Mouse (Mus musculus): Measurements from ENCODE around the gene Msmp. TPM values are rescaled to one million over a fixed set of nuclear protein-coding genes. Genes with fewer than 3 reads are reported as not detected.

Msmp gene
- polyA plus RNA-seq (2015; fragmentation: Illumina TruSeq; extraction: RNeasy Lipid Tissue Mini Kit (QIAGEN cat#74804); ENCODE audit: low read depth, low replicate concordance) = not detected

DNA sequence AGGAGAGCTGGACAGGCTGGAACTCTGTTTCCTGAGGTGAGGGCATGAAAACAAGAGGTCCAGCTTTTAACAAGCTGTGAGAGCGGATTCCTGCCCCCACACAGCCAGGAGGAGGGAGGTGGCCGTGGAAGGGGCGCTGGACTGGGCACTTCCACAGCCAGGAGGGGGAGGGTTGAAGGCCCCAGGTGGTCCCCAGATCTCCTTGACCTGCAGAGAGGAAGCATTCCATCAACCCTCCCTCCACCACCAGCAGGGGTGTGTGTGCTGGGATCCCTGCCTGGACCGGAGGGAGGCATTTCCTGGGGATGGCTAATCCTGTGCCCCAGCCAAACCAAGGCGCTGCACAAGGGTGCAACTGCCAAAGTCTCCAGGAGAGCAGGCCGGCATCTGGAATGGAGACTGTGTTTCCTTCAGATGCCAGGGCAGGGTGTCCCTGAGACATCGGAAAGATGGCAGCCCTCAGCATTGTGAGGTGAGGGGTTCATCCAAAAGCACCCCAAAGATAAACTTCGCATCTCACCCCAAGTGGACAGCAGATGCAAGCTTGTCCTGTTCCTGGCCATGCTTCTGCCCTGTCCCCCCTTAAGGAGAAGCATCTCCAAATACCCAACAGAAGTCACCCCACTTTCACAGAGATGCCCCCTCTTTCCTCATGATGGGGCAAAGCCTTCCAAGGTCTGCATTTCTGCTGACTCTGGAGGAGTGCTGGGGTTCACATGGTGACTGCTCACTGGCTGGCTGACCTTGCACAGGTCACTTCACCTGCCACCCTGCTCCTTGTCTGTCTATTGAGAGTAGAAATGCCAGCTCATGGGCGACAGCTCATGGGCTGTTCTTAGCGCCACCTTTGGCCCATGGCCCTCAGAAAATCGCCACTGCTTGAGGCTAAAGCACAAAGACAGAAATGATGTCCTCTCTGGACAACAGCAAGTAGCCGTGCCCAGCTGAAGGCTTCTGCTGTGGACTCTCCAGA is at the start of gene Msmp:
Gene Msmp, minus strand, starts transcription at position 51 of the 973 bp plus-strand sequence.

DNA sequence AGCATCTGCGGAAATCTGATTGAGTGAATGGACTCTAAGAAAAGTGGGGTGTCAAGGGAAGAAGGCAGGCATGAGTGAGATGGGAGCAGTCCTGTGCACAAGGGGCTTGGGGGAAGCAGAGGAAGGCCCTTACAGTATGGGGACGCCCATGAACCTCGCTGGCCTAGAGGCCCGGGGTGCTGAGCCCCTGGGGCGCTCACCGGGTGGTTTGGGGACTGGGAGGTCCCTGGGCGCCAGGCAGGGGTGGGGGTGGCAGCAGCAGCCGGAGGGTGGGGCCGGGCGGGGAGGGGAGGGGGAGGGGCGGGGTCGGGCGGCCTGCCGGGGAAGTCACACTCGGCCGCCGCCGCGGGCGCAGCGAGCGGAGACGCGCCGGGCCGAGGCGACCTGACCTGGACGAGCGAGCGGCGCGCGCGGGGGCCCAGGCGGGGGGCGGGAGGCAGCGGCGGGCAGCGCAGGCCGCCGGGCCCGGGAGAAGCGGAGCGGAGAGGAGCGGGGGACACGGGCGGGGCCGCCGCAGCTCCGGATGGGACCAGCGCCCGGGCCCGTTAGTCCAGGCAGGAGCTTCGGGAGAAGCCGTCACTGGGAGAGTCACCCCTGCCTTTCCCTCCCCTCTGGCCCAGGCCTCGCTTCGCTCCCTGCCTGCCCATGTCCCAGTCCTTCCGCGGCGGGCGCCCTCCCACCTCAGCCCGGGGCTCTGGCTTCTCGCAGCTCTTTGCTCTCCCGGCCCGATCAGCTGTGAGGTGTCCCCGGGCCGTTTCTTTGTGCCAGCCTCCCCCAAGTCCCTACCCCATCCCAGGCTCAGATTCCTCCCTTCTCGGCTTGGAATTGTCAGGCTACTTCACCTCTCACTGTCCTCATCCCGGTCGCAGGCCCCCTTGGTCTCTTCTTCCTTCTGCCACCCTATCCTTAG is 47.0 kb upstream of the Msmp start, which contains the start of gene Npr2:
Gene Npr2, plus strand, starts transcription at position 890 of the 910 bp plus-strand sequence.

DNA sequence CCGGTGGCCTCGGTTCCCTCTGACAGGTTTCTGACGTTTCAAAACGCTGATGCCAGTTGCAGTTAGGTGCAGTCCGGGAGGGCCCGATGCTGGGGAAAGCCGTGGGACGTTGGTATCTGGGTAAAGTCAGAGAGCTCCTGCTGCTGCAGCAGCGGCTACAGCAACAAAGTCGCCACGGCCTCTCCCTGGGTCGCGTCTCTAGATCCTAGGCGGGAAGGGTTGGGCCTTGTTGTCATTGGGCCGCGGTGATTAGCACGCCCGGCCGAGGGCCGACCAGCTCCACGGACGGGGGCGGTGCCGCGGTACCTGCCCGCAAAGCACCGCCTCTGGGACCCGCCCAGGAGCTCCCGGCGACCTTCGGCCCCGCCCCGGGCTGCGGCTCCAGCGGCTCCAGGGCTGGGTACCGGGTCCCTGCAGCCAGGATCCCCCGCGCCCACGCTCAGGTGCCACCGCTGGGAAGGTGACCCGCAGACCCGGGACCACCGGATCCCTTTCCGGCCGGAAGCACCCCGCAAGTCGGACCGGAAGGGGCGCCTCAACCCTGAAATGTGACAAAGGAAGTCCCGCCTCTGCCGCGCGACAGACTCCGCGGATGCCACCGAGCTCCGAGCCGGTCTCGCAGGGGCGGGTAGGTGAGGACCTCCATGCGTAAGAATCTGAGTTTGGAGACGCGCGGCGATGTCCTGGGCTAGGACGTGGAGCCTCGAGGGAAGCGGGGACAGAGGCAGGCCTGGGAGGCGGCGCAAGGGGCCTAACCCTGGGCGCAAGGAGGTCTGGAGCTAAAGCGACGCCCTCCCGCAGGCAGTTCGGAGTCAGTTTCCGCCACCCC is 5.7 kb downstream of the Msmp start, which contains the start of the genes Rgp1 and Gba2:
Gene Rgp1, plus strand, starts transcription at position 340 of the 829 bp plus-strand sequence.
Gene Gba2, minus strand, starts transcription at position 498 of the 829 bp plus-strand sequence.

DNA sequence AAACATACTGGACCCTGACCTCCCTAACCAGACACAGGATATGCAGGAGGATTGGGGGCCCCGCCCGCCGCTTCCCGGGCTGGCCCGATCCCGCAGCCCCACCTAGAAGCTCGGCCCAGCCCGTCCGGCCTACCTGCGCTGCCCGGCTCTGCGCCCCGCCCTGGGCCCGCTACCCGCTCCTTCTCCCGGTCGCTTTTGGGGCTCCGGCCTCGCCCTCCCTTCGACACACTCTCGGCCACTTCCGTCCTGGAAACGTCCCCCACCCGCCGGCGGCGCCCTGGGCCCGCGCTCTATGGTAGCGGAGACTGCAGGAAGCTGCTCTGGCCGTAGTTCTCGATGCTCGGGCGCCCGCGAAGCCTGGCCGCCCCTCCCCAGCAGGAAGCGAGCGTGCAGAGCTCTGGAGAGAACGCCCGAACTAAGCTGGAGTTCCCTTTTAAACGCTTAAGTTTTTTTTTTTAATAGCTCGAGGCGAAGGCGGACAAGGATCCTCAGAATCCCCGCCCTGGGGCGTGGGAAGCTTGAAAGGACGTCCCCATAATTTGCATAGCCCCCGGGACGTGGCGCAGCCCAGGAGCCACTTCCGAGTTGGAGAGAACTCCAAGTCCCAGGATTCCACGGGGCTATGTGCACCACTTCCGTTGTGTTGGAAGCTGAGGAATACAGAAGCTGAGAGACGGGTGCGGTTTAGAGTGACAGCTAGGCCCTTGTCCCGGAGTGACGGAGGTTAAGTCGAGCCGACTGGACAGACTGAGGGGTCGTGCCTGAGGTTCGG is 22.1 kb downstream of the Msmp start, which contains the start of the genes Creb3 and Tln1:
Gene Creb3, plus strand, starts transcription at position 336 of the 772 bp plus-strand sequence.
Gene Tln1, minus strand, starts transcription at position 695 of the 772 bp plus-strand sequence.

Other genes with a start within 250 kb of the Msmp start
- 66.1 TPM for gene Rusc2, start 202.5 kb downstream of the Msmp start, polyA plus RNA-seq (2015; fragmentation: Illumina TruSeq; extraction: RNeasy Lipid Tissue Mini Kit (QIAGEN cat#74804); ENCODE audit: low read depth, low replicate concordance)
- 3.6 TPM for gene Fam166b, start 155.4 kb downstream of the Msmp start, polyA plus RNA-seq (2015; fragmentation: Illumina TruSeq; extraction: RNeasy Lipid Tissue Mini Kit (QIAGEN cat#74804); ENCODE audit: low read depth, low replicate concordance)
- gene Tesk1, start 142.6 kb downstream of the Msmp start, polyA plus RNA-seq (2015; fragmentation: Illumina TruSeq; extraction: RNeasy Lipid Tissue Mini Kit (QIAGEN cat#74804); ENCODE audit: low read depth, low replicate concordance) = 60.5 TPM
- gene Cd72, start 129.9 kb downstream of the Msmp start, polyA plus RNA-seq (2015; fragmentation: Illumina TruSeq; extraction: RNeasy Lipid Tissue Mini Kit (QIAGEN cat#74804); ENCODE audit: low read depth, low replicate concordance) = 2.9 TPM
- not detected for gene Sit1, start 100.8 kb downstream of the Msmp start, polyA plus RNA-seq (2015; fragmentation: Illumina TruSeq; extraction: RNeasy Lipid Tissue Mini Kit (QIAGEN cat#74804); ENCODE audit: low read depth, low replicate concordance)
- 58.5 TPM for gene Ccdc107, start 91.6 kb downstream of the Msmp start, polyA plus RNA-seq (2015; fragmentation: Illumina TruSeq; extraction: RNeasy Lipid Tissue Mini Kit (QIAGEN cat#74804); ENCODE audit: low read depth, low replicate concordance)
- 1.8 TPM for gene Arhgef39, start 84.8 kb downstream of the Msmp start, polyA plus RNA-seq (2015; fragmentation: Illumina TruSeq; extraction: RNeasy Lipid Tissue Mini Kit (QIAGEN cat#74804); ENCODE audit: low read depth, low replicate concordance)
- gene Car9, start 77.5 kb downstream of the Msmp start, polyA plus RNA-seq (2015; fragmentation: Illumina TruSeq; extraction: RNeasy Lipid Tissue Mini Kit (QIAGEN cat#74804); ENCODE audit: low read depth, low replicate concordance) = 1.2 TPM
- gene Tpm2, start 60.7 kb downstream of the Msmp start, polyA plus RNA-seq (2015; fragmentation: Illumina TruSeq; extraction: RNeasy Lipid Tissue Mini Kit (QIAGEN cat#74804); ENCODE audit: low read depth, low replicate concordance) = 16.8 TPM
- gene Creb3, start 22.2 kb downstream of the Msmp start, polyA plus RNA-seq (2015; fragmentation: Illumina TruSeq; extraction: RNeasy Lipid Tissue Mini Kit (QIAGEN cat#74804); ENCODE audit: low read depth, low replicate concordance) = 65.5 TPM
- gene Tln1, start 21.8 kb downstream of the Msmp start, polyA plus RNA-seq (2015; fragmentation: Illumina TruSeq; extraction: RNeasy Lipid Tissue Mini Kit (QIAGEN cat#74804); ENCODE audit: low read depth, low replicate concordance) = 40.4 TPM
- gene Rgp1, start 5.8 kb downstream of the Msmp start, polyA plus RNA-seq (2015; fragmentation: Illumina TruSeq; extraction: RNeasy Lipid Tissue Mini Kit (QIAGEN cat#74804); ENCODE audit: low read depth, low replicate concordance) = 28.2 TPM
- gene Gba2, start 5.6 kb downstream of the Msmp start, polyA plus RNA-seq (2015; fragmentation: Illumina TruSeq; extraction: RNeasy Lipid Tissue Mini Kit (QIAGEN cat#74804); ENCODE audit: low read depth, low replicate concordance) = 61.8 TPM
- gene Npr2, start 47.4 kb upstream of the Msmp start, polyA plus RNA-seq (2015; fragmentation: Illumina TruSeq; extraction: RNeasy Lipid Tissue Mini Kit (QIAGEN cat#74804); ENCODE audit: low read depth, low replicate concordance) = 48.5 TPM
- gene Spag8, start 69.1 kb upstream of the Msmp start, polyA plus RNA-seq (2015; fragmentation: Illumina TruSeq; extraction: RNeasy Lipid Tissue Mini Kit (QIAGEN cat#74804); ENCODE audit: low read depth, low replicate concordance) = 1.5 TPM
- 69.8 TPM for gene Hint2, start 72.0 kb upstream of the Msmp start, polyA plus RNA-seq (2015; fragmentation: Illumina TruSeq; extraction: RNeasy Lipid Tissue Mini Kit (QIAGEN cat#74804); ENCODE audit: low read depth, low replicate concordance)
- 40.7 TPM for gene Tmem8b, start 84.5 kb upstream of the Msmp start, polyA plus RNA-seq (2015; fragmentation: Illumina TruSeq; extraction: RNeasy Lipid Tissue Mini Kit (QIAGEN cat#74804); ENCODE audit: low read depth, low replicate concordance)
- gene Fam221b, start 84.7 kb upstream of the Msmp start, polyA plus RNA-seq (2015; fragmentation: Illumina TruSeq; extraction: RNeasy Lipid Tissue Mini Kit (QIAGEN cat#74804); ENCODE audit: low read depth, low replicate concordance) = 1.6 TPM
- not detected for gene Olfr70, start 116.3 kb upstream of the Msmp start, polyA plus RNA-seq (2015; fragmentation: Illumina TruSeq; extraction: RNeasy Lipid Tissue Mini Kit (QIAGEN cat#74804); ENCODE audit: low read depth, low replicate concordance)
- not detected for gene Olfr71, start 125.8 kb upstream of the Msmp start, polyA plus RNA-seq (2015; fragmentation: Illumina TruSeq; extraction: RNeasy Lipid Tissue Mini Kit (QIAGEN cat#74804); ENCODE audit: low read depth, low replicate concordance)
- gene Hrct1, start 142.7 kb upstream of the Msmp start, polyA plus RNA-seq (2015; fragmentation: Illumina TruSeq; extraction: RNeasy Lipid Tissue Mini Kit (QIAGEN cat#74804); ENCODE audit: low read depth, low replicate concordance) = 2.0 TPM
- gene Spaar, start 145.5 kb upstream of the Msmp start, polyA plus RNA-seq (2015; fragmentation: Illumina TruSeq; extraction: RNeasy Lipid Tissue Mini Kit (QIAGEN cat#74804); ENCODE audit: low read depth, low replicate concordance) = 1.3 TPM
- not detected for gene Olfr159, start 186.5 kb upstream of the Msmp start, polyA plus RNA-seq (2015; fragmentation: Illumina TruSeq; extraction: RNeasy Lipid Tissue Mini Kit (QIAGEN cat#74804); ENCODE audit: low read depth, low replicate concordance)
- gene Olfr156, start 239.4 kb upstream of the Msmp start, polyA plus RNA-seq (2015; fragmentation: Illumina TruSeq; extraction: RNeasy Lipid Tissue Mini Kit (QIAGEN cat#74804); ENCODE audit: low read depth, low replicate concordance) = not detected